Mouse (Mus musculus) ES-E14 (cell line): Measurements from ENCODE around the gene Pradc1. TPM values are rescaled to one million over a fixed set of nuclear protein-coding genes. Genes with fewer than 3 reads are reported as not detected.

Experiments used
- DNase-seq: peaks from one replicate; pipeline ENCODE4 v3.0.0-alpha.2; 2013; ENCODE audit warnings: low read depth, low spot score
- H3K27ac ChIP-seq: 2 replicates; pipeline ENCODE4 v1.5.1; 2012; ENCODE audit warnings: low read depth, mild to moderate bottlenecking, low read length, moderate library complexity, mixed read lengths; ENCODE audit not compliant: poor library complexity, insufficient read depth, severe bottlenecking
- H3K36me3 ChIP-seq: 2 replicates; pipeline ENCODE4 v1.6.1; 2012; ENCODE audit warnings: mild to moderate bottlenecking, low read length, moderate library complexity, mixed read lengths; ENCODE audit not compliant: control insufficient read depth, poor library complexity, insufficient read depth, severe bottlenecking
- H3K4me1 ChIP-seq, 2 experiments: fragments of 150-350 bp in 1 of 2; sonication (generic) in 1 of 2; 2 replicates each; pipeline ENCODE4 v1.6.1; 2012; ENCODE audit warnings: low read length in 2 of 2, mild to moderate bottlenecking in 1 of 2, mixed read lengths in 1 of 2; ENCODE audit not compliant: control insufficient read depth in 2 of 2, insufficient read depth in 2 of 2, poor library complexity in 1 of 2
- H3K4me3 ChIP-seq, 2 experiments: fragments of 150-350 bp in 1 of 2; sonication (generic) in 1 of 2; 2 replicates each; pipeline ENCODE4 v1.5.1; 2012; ENCODE audit warnings: low read length in 2 of 2, low read depth in 1 of 2, mild to moderate bottlenecking in 1 of 2, mixed read lengths in 1 of 2; ENCODE audit not compliant: insufficient read depth in 1 of 2, poor library complexity in 1 of 2, severe bottlenecking in 1 of 2
- H3K9ac ChIP-seq: 2 replicates; pipeline ENCODE4 v1.6.1; 2012; ENCODE audit warnings: low read depth, mild to moderate bottlenecking, low read length, mixed read lengths; ENCODE audit not compliant: poor library complexity, insufficient read depth, severe bottlenecking
- H3K9me3 ChIP-seq: fragments of 150-350 bp; sonication (generic); 2 replicates; pipeline ENCODE4 v1.6.1; 2012; ENCODE audit warnings: low read depth, mild to moderate bottlenecking, low read length; ENCODE audit not compliant: control insufficient read depth, insufficient read depth
- CHD2 ChIP-seq: IDR thresholded peaks from 2 replicates; pipeline ENCODE4 v1.6.1; 2014; ENCODE audit warnings: mild to moderate bottlenecking, low read depth, low read length, inconsistent platforms
- HCFC1 ChIP-seq: IDR thresholded peaks from 2 replicates; pipeline ENCODE4 v1.6.1; 2012; ENCODE audit warnings: low read length, inconsistent platforms, borderline replicate concordance; ENCODE audit not compliant: insufficient read depth
- MAFK ChIP-seq: IDR thresholded peaks from 2 replicates; pipeline ENCODE4 v1.6.1; 2014; ENCODE audit warnings: mild to moderate bottlenecking, low read depth, low read length, inconsistent platforms; ENCODE audit not compliant: insufficient read depth
- ZC3H11A ChIP-seq: IDR thresholded peaks from 2 replicates; pipeline ENCODE4 v1.6.1; 2012; ENCODE audit warnings: low read depth, mild to moderate bottlenecking, inconsistent platforms, low read length, borderline replicate concordance
- ZNF384 ChIP-seq: IDR thresholded peaks from 2 replicates; pipeline ENCODE4 v1.6.1; 2012; ENCODE audit warnings: low read depth, low read length, inconsistent platforms
- in situ Hi-C, 2 experiments: fragments of 600-800 bp; cut with MboI; formaldehyde crosslinking; loops; one replicate each; pipeline ENCODE4 v1.15.1; 2025; ENCODE audit warnings: low sequenced_read_pairs in 2 of 2, inconsistent platforms in 1 of 2; ENCODE audit not compliant: unreplicated experiment in 2 of 2
- total RNA-seq: library from RNA; depleted of rRNA; stranded (reverse); fragments of 300-350 nt; gene quantifications from 2 replicates; pipeline ENCODE4 v1.2.3, GENCODE M21; 2012

Pradc1 gene
- total RNA-seq, 1 experiment, result 23.4 TPM

- Histone ChIP-seq H3K4me3 (no peak overlapping the region), H3K9me3 (no peaks in the 10 kb centered on the region), H3K4me1 (no peaks in the 10 kb centered on the region), H3K9ac (no peak overlapping the region), H3K36me3 (peaks cover 40% of the 10 kb centered on the region), H3K27ac (no peak overlapping the region)
- in situ Hi-C loops, result no loop called here
- no peak for DNase-seq
- TF ChIP-seq MAFK (no peak), HCFC1 (no peak), CHD2 (no peak), ZNF384 (no peak), ZC3H11A (no peak)
These were observed 18.1 kb upstream of the Pradc1 start for GRCm38 (mm10) chr6:85469660-85470430.

DNA sequence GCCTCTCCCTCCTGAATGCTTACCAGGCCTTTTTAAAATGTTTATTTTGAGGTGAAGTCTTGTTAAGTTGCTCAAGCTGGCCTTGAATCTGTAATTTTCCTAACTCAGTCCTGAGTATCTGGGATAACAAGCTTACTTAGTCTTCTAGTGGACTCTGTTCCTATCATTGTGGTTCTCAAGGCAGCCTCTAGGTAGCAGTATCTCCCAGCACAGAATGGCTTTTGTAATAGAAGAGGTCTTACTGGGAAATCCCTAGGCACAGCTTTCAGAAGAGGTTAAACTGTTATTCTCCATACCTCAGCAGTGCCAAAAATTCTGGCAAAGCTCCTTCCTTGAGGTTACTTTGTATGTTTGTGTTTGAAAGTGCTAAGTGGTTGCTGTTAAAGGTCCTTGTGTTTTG is 13.6 kb upstream of the Pradc1 start:
- in situ Hi-C loops, result no loop called here

GRCm38 (mm10) chr6:85459621-85460020 is 7.9 kb upstream of the Pradc1 start:
- in situ Hi-C loops, result no loop called here
- peaks cover 42% of the 10 kb centered on the region for H3K36me3 ChIP-seq

More for the DNA sequence above, 13.6 kb upstream of the Pradc1 start:
- Histone ChIP-seq H3K9me3 (no peaks in the 10 kb centered on the region), H3K27ac (no peak overlapping the region), H3K4me1 (no peaks in the 10 kb centered on the region), H3K9ac (no peak overlapping the region), H3K4me3 (no peak overlapping the region), H3K36me3 (peaks cover 73% of the 10 kb centered on the region)
- TF ChIP-seq ZNF384 (no peak), ZC3H11A (no peak), HCFC1 (no peak), CHD2 (no peak), MAFK (no peak)
- DNase-seq, result no peak

GRCm38 (mm10) chr6:85452816-85453215 is 1.0 kb upstream of the Pradc1 start:
- Histone ChIP-seq H3K36me3 (peaks cover 5% of the 10 kb centered on the region; the same call in 1 of the 2 replicates), H3K27ac (no peak overlapping the region), H3K9me3 (no peaks in the 10 kb centered on the region), H3K4me3 (peak overlapping the region; percentile 88 to 95), H3K9ac (peak overlapping the region; percentile 99), H3K4me1 (peaks cover 2 to 5% of the 10 kb centered on the region in 2 experiments; a peak in 2 of 4 replicates)
- in situ Hi-C loops, result no loop called here
- DNase-seq, result no peak
- TF ChIP-seq HCFC1 (no peak), CHD2 (no peak), ZC3H11A (no peak), ZNF384 (no peak), MAFK (no peak)

More at GRCm38 (mm10) chr6:85459621-85460020, 7.9 kb upstream of the Pradc1 start:
- H3K9ac ChIP-seq, result no peak overlapping the region
- no peak for TF ChIP-seq CHD2
- no peak for TF ChIP-seq MAFK
- no peak for TF ChIP-seq ZC3H11A
- TF ChIP-seq ZNF384, result no peak
- H3K27ac ChIP-seq, result no peak overlapping the region
- H3K4me3 ChIP-seq, result no peak overlapping the region
- H3K4me1 ChIP-seq, result no peaks in the 10 kb centered on the region; a peak in 1 of 4 replicates
- no peak for DNase-seq
- no peaks in the 10 kb centered on the region for H3K9me3 ChIP-seq
